Mouse (Mus musculus) MEL (cell line): ENCODE results near the gene Chrdl2.

Experiments
- CTCF ChIP-seq, 3 experiments: IDR thresholded peaks in 2 of 3; conservative IDR thresholded peaks in 1 of 3; 2 replicates each; pipeline ENCODE4 v1.5.1; 2011 to 2012; ENCODE audit warnings: low read length in 3 of 3, low read depth in 2 of 3, mild to moderate bottlenecking in 2 of 3, improper control_type of control experiment in 1 of 3, inconsistent platforms in 1 of 3, mixed read lengths in 1 of 3, moderate library complexity in 1 of 3; ENCODE audit not compliant: control insufficient read depth in 1 of 3, insufficient read depth in 1 of 3, poor library complexity in 1 of 3, severe bottlenecking in 1 of 3
- EP300 ChIP-seq, 2 experiments: IDR thresholded peaks; 2 replicates each; pipeline ENCODE4 v1.6.1; 2011; ENCODE audit warnings: improper control_type of control experiment in 2 of 2, low read length in 2 of 2, low read depth in 1 of 2, mild to moderate bottlenecking in 1 of 2
- HCFC1 ChIP-seq: IDR thresholded peaks from 2 replicates; pipeline ENCODE4 v1.6.1; 2012; ENCODE audit warnings: low read depth, mild to moderate bottlenecking, inconsistent platforms, low read length, improper control_type of control experiment, moderate library complexity
- MAFK ChIP-seq: IDR thresholded peaks from 2 replicates; pipeline ENCODE4 v1.6.1; 2011; ENCODE audit warnings: low read depth, mild to moderate bottlenecking, low read length, improper control_type of control experiment, borderline replicate concordance
- MAZ ChIP-seq: IDR thresholded peaks from 2 replicates; pipeline ENCODE4 v1.6.1; 2012; ENCODE audit warnings: low read depth, mild to moderate bottlenecking, inconsistent platforms, low read length, improper control_type of control experiment
- POLR2A ChIP-seq, 2 experiments: IDR thresholded peaks; 2 replicates each; pipeline ENCODE4 v1.6.1; 2011 to 2012; ENCODE audit warnings: low read length in 2 of 2, mild to moderate bottlenecking in 2 of 2, control low read depth in 1 of 2, improper control_type of control experiment in 1 of 2, low read depth in 1 of 2, moderate library complexity in 1 of 2; ENCODE audit not compliant: control insufficient read depth in 1 of 2, insufficient read depth in 1 of 2, poor library complexity in 1 of 2
- POLR2AphosphoS2 ChIP-seq: IDR thresholded peaks from 2 replicates; pipeline ENCODE4 v1.6.1; 2011; ENCODE audit warnings: low read length, improper control_type of control experiment
- SMC3 ChIP-seq: IDR thresholded peaks from 2 replicates; pipeline ENCODE4 v1.6.1; 2011; ENCODE audit warnings: low read depth, low read length, improper control_type of control experiment
- ZC3H11A ChIP-seq: IDR thresholded peaks from 2 replicates; pipeline ENCODE4 v1.6.1; 2012; ENCODE audit warnings: low read depth, mild to moderate bottlenecking, inconsistent platforms, low read length, improper control_type of control experiment
- ZKSCAN1 ChIP-seq: IDR thresholded peaks from 2 replicates; pipeline ENCODE4 v1.6.1; 2012; ENCODE audit warnings: low read depth, mild to moderate bottlenecking, inconsistent platforms, low read length, improper control_type of control experiment, moderate library complexity

DNA sequence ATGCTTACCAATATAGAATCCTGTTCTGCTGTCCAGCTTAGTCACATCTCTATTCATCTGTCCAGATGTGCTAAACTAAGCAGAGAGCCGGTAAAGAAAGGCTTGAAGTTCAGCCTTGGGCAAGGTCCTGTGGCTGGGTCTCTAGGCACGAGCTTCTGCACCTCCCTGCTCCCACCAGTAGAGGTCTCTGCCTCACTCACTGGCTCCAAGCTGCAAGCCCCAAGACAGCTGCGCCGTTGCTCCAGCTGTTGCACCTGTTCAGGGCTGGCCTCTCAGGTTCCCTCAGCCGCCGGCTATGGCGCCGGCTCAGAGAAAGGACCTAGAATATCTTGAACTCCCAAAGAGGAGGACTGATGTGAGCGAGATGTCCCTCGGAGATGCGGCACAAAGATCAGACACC, 3.7 kb downstream of the Chrdl2 start:
- TF ChIP-seq POLR2A (IDR thresholded peaks at IDR 0.05; ENCODE audit: control insufficient read depth in 1 of 2, insufficient read depth in 1 of 2, low read depth in 1 of 2, low read length in 2 of 2, poor library complexity in 1 of 2) = no peak
- TF ChIP-seq SMC3 = peak; percentile 63
- TF ChIP-seq HCFC1 = no peak
- peak; percentile 70 to 88 (median 80) for TF ChIP-seq CTCF (IDR thresholded peaks at IDR 0.05 in 2 of 3, conservative IDR thresholded peaks at IDR 0.05 in 1 of 3; ENCODE audit: control insufficient read depth in 1 of 3, insufficient read depth in 1 of 3, low read depth in 2 of 3, low read length in 3 of 3, poor library complexity in 1 of 3, severe bottlenecking in 1 of 3)
- TF ChIP-seq ZC3H11A = peak; percentile 20; the same call in 1 of the 2 replicates
- no peak for TF ChIP-seq MAZ
- TF ChIP-seq POLR2AphosphoS2 = no peak
- no peak for TF ChIP-seq MAFK
- no peak for TF ChIP-seq ZKSCAN1
- no peak for TF ChIP-seq EP300 (IDR thresholded peaks at IDR 0.05; ENCODE audit: low read depth in 1 of 2, low read length in 2 of 2)
